Mouse (Mus musculus): ENCODE measurements at regions not wholly inside any gene's neighbourhood (a gene's known extent, or its start where the extent isn't known, plus 50 kb on each side); places are given as distances from the start of the nearest gene placed in this dataset.

- no peak for TF ChIP-seq CTCF (IDR thresholded peaks at IDR 0.05; ENCODE audit: borderline replicate concordance, extremely low read depth, insufficient read depth, insufficient read length)
- no peak for TF ChIP-seq POLR2A (IDR thresholded peaks at IDR 0.05; ENCODE audit: borderline replicate concordance, extremely low read depth, insufficient read depth, insufficient read length, poor library complexity, severe bottlenecking)
- peak; percentile 77 for DNase-seq (ENCODE audit: low read depth)
These were observed 190.6 kb upstream of the Dnajc24 start for GRCm38 (mm10) chr2:106193889-106194347.

DNA sequence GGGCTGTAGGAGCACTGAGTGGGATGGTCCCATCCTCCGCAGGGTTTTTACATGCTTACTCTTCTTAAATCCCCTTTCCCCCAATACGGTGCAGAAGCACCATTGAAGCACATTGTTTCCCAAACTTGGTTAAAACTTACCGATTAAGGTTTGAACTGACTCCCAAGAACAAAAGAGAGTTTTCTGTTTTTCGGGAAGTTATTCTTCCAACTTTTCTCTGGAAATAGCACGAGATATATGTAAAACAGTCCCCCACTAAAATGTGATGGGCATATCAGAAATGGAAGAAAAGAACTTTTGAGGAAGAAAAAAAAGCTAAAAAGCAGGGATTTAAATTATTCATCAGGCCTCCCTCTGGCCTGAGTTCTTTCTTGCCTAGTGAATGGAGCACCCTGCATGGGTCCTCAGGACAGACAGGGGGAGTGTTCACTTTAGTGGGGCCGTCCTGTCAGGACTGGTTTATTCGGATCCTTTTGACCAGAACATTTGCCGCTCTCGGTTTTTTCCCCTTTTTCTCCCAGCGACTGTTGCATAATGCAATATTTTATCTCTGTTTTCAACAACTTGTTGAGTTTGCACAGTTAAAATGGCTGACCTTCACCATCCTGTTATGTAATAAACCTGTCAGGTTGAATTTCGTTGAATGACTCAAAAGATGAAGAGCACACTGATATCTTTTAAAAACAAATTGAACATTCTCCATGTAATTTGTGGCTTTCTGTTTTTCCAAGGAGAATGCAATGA, 187.4 kb upstream of the Dnajc24 start:
- peak; percentile 66 for DNase-seq (ENCODE audit: low read depth)

DNA sequence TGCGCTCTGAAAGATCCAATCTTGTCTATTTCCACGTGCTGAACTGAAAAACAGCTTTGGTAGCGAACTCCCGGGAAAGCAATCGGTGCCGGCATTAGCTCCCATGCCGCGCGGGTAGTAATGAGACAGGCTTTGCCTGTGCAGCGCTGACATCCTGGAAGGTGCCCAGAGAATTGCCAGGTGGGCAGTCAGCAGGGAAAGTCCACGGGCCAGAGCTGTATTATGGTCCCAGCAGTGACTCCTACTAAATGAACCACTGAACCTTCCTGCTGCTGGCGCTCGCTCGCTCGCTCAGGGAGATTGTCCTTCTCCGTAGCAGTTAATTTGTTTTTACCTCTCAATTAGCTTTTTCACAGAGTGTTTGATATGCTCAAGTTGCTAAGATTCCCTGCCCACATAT, 180.3 kb upstream of the Dnajc24 start:
- TF ChIP-seq CTCF (IDR thresholded peaks at IDR 0.05; ENCODE audit: borderline replicate concordance, extremely low read depth, insufficient read depth, insufficient read length) = no peak
- TF ChIP-seq POLR2A (IDR thresholded peaks at IDR 0.05; ENCODE audit: borderline replicate concordance, extremely low read depth, insufficient read depth, insufficient read length, poor library complexity, severe bottlenecking) = no peak
- peak; percentile 30 for DNase-seq (ENCODE audit: low read depth)

More for the DNA sequence above, 187.4 kb upstream of the Dnajc24 start:
- TF ChIP-seq POLR2A (IDR thresholded peaks at IDR 0.05; ENCODE audit: borderline replicate concordance, extremely low read depth, insufficient read depth, insufficient read length, poor library complexity, severe bottlenecking) (no peak), CTCF (IDR thresholded peaks at IDR 0.05; ENCODE audit: borderline replicate concordance, extremely low read depth, insufficient read depth, insufficient read length) (no peak)

GRCm38 (mm10) chr2:106182051-106182450, 178.7 kb upstream of the Dnajc24 start:
- peak; percentile 61 for DNase-seq (ENCODE audit: low read depth)
- TF ChIP-seq CTCF (IDR thresholded peaks at IDR 0.05; ENCODE audit: borderline replicate concordance, extremely low read depth, insufficient read depth, insufficient read length) = no peak
- no peak for TF ChIP-seq POLR2A (IDR thresholded peaks at IDR 0.05; ENCODE audit: borderline replicate concordance, extremely low read depth, insufficient read depth, insufficient read length, poor library complexity, severe bottlenecking)

- TF ChIP-seq POLR2A (IDR thresholded peaks at IDR 0.05; ENCODE audit: borderline replicate concordance, extremely low read depth, insufficient read depth, insufficient read length, poor library complexity, severe bottlenecking) (no peak), CTCF (IDR thresholded peaks at IDR 0.05; ENCODE audit: borderline replicate concordance, extremely low read depth, insufficient read depth, insufficient read length) (no peak)
- no peak for DNase-seq (ENCODE audit: low read depth)
These were observed 159.3 kb upstream of the Dnajc24 start for GRCm38 (mm10) chr2:106162681-106163080.

DNA sequence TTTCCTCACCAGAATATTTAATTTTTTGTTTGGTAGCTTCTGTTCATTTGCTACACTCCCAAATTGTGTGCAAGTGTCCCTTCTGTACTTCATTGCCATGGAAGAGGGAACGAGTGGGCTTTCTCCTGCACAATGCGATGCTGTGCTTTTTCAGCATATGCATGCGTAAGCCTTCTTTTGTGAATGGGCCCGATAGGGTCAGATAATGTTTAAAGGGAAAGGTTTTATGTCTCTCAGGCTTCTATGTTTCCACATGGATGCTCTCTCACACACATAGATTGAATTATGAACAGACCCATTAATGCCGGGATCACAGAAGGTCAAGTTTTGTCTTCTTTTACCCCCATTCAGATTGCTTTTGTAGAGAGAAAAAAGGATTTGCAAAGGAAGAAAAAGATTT, 158.5 kb upstream of the Dnajc24 start:
- DNase-seq (ENCODE audit: low read depth) = peak; percentile 6
- TF ChIP-seq POLR2A (IDR thresholded peaks at IDR 0.05; ENCODE audit: borderline replicate concordance, extremely low read depth, insufficient read depth, insufficient read length, poor library complexity, severe bottlenecking) = no peak
- no peak for TF ChIP-seq CTCF (IDR thresholded peaks at IDR 0.05; ENCODE audit: borderline replicate concordance, extremely low read depth, insufficient read depth, insufficient read length)

DNA sequence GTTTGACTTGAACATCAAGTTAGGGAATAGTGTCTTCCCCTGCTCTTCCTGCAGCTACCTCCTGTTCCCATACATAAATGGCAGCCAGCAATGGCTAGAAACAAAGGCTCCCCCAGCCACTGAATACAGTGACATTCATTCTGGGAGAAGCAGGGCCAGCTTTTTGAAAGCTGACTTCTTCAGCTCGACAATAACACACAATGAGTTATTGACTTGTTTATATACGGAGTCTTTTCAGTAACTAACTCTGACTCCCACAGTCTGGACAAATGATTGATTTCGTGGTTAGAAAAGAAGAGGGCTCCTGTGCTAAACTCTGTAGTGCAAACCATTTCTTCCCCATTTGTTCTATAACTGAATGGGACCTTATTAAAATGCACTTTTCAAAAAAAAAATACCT, 146.4 kb upstream of the Dnajc24 start:
- TF ChIP-seq POLR2A (IDR thresholded peaks at IDR 0.05; ENCODE audit: borderline replicate concordance, extremely low read depth, insufficient read depth, insufficient read length, poor library complexity, severe bottlenecking) (no peak), CTCF (IDR thresholded peaks at IDR 0.05; ENCODE audit: borderline replicate concordance, extremely low read depth, insufficient read depth, insufficient read length) (no peak)
- DNase-seq (ENCODE audit: low read depth) = peak; percentile 8

DNA sequence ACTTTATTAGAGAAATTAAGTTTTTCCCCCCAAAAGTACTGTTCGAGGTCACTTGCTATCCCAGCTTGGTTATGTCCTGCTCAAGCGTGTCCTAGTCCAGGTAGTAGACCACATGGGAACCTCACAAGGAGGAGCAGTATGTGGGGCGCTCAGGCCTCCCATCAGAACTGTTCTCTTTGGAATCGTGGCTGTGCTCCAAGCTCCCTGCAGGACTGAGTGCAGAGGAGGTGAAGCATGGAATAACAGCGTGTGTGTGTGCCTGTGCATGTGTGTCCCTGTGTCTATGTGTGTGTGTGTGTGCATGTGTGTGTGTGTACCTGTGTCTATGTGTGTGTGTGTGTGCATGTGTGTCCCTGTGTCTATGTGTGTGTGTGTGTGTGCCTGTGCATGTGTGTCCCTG, 137.6 kb upstream of the Dnajc24 start:
- TF ChIP-seq CTCF (IDR thresholded peaks at IDR 0.05; ENCODE audit: borderline replicate concordance, extremely low read depth, insufficient read depth, insufficient read length) (no peak), POLR2A (IDR thresholded peaks at IDR 0.05; ENCODE audit: borderline replicate concordance, extremely low read depth, insufficient read depth, insufficient read length, poor library complexity, severe bottlenecking) (no peak)

GRCm38 (mm10) chr2:106101002-106101401, 97.7 kb upstream of the Dnajc24 start:
- no peak for DNase-seq (ENCODE audit: low read depth)
- no peak for TF ChIP-seq POLR2A (IDR thresholded peaks at IDR 0.05; ENCODE audit: borderline replicate concordance, extremely low read depth, insufficient read depth, insufficient read length, poor library complexity, severe bottlenecking)
- no peak for TF ChIP-seq CTCF (IDR thresholded peaks at IDR 0.05; ENCODE audit: borderline replicate concordance, extremely low read depth, insufficient read depth, insufficient read length)

More for the DNA sequence above, 137.6 kb upstream of the Dnajc24 start:
- DNase-seq (ENCODE audit: low read depth) = no peak

GRCm38 (mm10) chr2:106086121-106086520, 82.8 kb upstream of the Dnajc24 start:
- peak; percentile 57 for DNase-seq (ENCODE audit: low read depth)
- peak; percentile 12; the same call in 1 of the 2 replicates for TF ChIP-seq CTCF (IDR thresholded peaks at IDR 0.05; ENCODE audit: borderline replicate concordance, extremely low read depth, insufficient read depth, insufficient read length)
- no peak for TF ChIP-seq POLR2A (IDR thresholded peaks at IDR 0.05; ENCODE audit: borderline replicate concordance, extremely low read depth, insufficient read depth, insufficient read length, poor library complexity, severe bottlenecking)

DNA sequence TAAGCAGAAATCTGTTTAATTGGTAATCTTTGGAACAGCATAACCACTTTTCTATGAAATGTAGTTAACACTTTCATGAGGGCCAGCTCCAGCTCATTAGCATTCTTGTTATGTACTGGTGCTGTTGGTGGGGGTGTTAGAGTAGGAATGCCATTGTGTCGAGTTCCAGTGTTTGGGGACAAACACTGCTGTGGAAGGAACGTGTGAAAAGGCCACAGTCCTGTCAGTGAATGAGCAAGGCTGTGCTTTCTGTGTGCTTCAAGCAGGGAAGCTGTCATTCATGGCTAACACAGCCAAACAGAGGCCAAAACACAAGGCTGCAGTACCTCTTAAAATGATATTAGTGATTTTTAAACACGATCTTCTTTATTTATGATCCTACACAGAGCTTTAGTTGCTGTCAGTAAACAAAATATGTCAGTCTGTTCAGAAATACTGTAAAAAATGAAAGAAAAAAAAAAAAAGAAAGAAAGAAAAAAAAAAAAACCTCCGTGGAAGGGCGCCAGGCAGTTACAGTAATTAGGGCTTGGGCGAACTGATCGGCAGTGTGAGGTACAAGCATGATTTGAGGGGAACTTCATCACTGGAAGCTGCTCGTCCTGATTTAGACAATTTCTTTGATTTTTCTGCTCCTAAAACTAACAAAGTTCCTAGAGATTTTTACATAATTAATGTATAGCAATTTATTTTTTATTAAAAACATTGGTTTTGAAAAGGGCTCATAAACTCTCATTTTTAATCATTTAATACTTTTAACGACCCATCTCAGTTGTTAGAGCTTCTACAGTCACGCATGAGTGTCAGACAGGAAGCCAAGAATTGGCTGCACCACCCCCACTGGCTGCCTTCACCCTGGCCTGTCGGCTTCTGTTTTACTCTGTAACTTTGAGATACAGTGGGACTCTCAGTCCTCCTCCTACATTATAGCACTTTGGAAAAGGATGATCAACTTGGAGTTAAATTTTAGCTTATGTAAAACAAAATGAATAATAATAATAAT, 80.8 kb upstream of the Dnajc24 start:
- TF ChIP-seq POLR2A (IDR thresholded peaks at IDR 0.05; ENCODE audit: borderline replicate concordance, extremely low read depth, insufficient read depth, insufficient read length, poor library complexity, severe bottlenecking) (no peak), CTCF (IDR thresholded peaks at IDR 0.05; ENCODE audit: borderline replicate concordance, extremely low read depth, insufficient read depth, insufficient read length) (no peak)
- peak; percentile 98 for DNase-seq (ENCODE audit: low read depth)
